Mouse (Mus musculus): ENCODE results near the gene Gm10192.

GRCm38 (mm10) chr4:97217906-97218305, 34.9 kb upstream of the Gm10192 start:
- TF ChIP-seq POLR2A (IDR thresholded peaks at IDR 0.05; ENCODE audit: low read depth, low read length): no peak
- no peak for TF ChIP-seq CTCF (conservative IDR thresholded peaks at IDR 0.05; ENCODE audit: insufficient read depth, insufficient read length, low read depth, low read length)

Measured in kidney, adult 2 months (tissue).